Mouse (Mus musculus): ENCODE measurements around the gene Igf2bp3.

- TF ChIP-seq CTCF (IDR thresholded peaks at IDR 0.05; ENCODE audit: control insufficient read depth, insufficient read depth, insufficient read length) (no peak), MYOG (IDR thresholded peaks at IDR 0.05; ENCODE audit: control insufficient read depth, extremely low read depth, insufficient read length) (no peak), USF1 (IDR thresholded peaks at IDR 0.05; ENCODE audit: low read depth) (no peak), MAX (IDR thresholded peaks at IDR 0.05) (no peak), MYOD1 (IDR thresholded peaks at IDR 0.05; ENCODE audit: control insufficient read depth, insufficient read length, low read depth) (no peak), CEBPB (IDR thresholded peaks at IDR 0.05; ENCODE audit: low read depth) (no peak)
Measured at GRCm38 (mm10) chr6:49148781-49149180, 66.0 kb downstream of the Igf2bp3 start.

Measured in C2C12 (cell line).